Mouse (Mus musculus) brain, embryonic 14.5 days (tissue): ENCODE measurements at regions not wholly inside any gene's neighbourhood (a gene's known extent, or its start where the extent isn't known, plus 50 kb on each side); places are given as distances from the start of the nearest gene placed in this dataset.

Experiments
- CTCF ChIP-seq: fragments of 200-500 bp; IDR thresholded peaks from 2 replicates; pipeline ENCODE4 v1.5.1; 2012; ENCODE audit warnings: inconsistent platforms, mild to moderate bottlenecking, moderate library complexity, borderline replicate concordance; ENCODE audit not compliant: insufficient read depth, insufficient read length; ENCODE audit errors: extremely low read depth
- POLR2A ChIP-seq: fragments of 200-500 bp; IDR thresholded peaks from 2 replicates; pipeline ENCODE4 v1.6.1; 2012; ENCODE audit warnings: mild to moderate bottlenecking, inconsistent platforms, borderline replicate concordance; ENCODE audit not compliant: poor library complexity, insufficient read depth, insufficient read length, severe bottlenecking; ENCODE audit errors: extremely low read depth

- TF ChIP-seq POLR2A: no peak
- no peak for TF ChIP-seq CTCF
Observed at GRCm38 (mm10) chr14:111402538-111402937, 272.4 kb upstream of the Slitrk5 start.
